ENCODE assay signal across 35 mouse cellular contexts in genomic region chr9:115602772-115603171, GRCm38 (mm10).
"Had no signal": no experiment of that assay in that cellular context is flagged by ENCODE, and none has a peak within 500 bp of the region (broad histone marks: within the 10 kb centered on the region; RNA-seq: fewer than 3 reads in every experiment).

No protein-coding gene starts in this region.

- H3K27me3 ChIP-seq: heart, embryonic 12.5 days; heart, embryonic 13.5 days; heart, embryonic 15.5 days; hindbrain, embryonic 12.5 days; hindbrain, embryonic 13.5 days; hindbrain, embryonic 15.5 days; intestine, embryonic 15.5 days; kidney, embryonic 15.5 days had no signal

- H3K36me3 ChIP-seq: heart, embryonic 10.5 days; heart, embryonic 12.5 days; heart, embryonic 13.5 days; heart, embryonic 15.5 days; hindbrain, embryonic 10.5 days; hindbrain, embryonic 12.5 days; hindbrain, embryonic 13.5 days; hindbrain, embryonic 15.5 days; intestine, embryonic 15.5 days; kidney, embryonic 15.5 days had no signal

- H3K4me3 ChIP-seq: heart, embryonic 10.5 days; heart, embryonic 12.5 days; heart, embryonic 13.5 days; heart, embryonic 15.5 days; hindbrain, embryonic 10.5 days; hindbrain, embryonic 12.5 days; hindbrain, embryonic 13.5 days; hindbrain, embryonic 15.5 days; intestine, embryonic 15.5 days; kidney, embryonic 15.5 days; layer of hippocampus, adult 2 months; left cerebral cortex, adult 2 months had no signal

- ATAC-seq: hindbrain, embryonic 16.5 days; hindbrain, postnatal 0 days; inflammation-experienced regulatory T-cells, adult 6 months; intestine, embryonic 15.5 days; intestine, embryonic 16.5 days; intestine, postnatal 0 days had no signal

- H3K27ac ChIP-seq: heart, embryonic 10.5 days; heart, embryonic 13.5 days; heart, embryonic 15.5 days; hindbrain, embryonic 12.5 days; hindbrain, embryonic 13.5 days; hindbrain, embryonic 14.5 days; intestine, embryonic 15.5 days; kidney, embryonic 15.5 days; kidney, postnatal 0 days; layer of hippocampus, adult 2 months; left cerebral cortex, adult 2 months had no signal

- DNase-seq: heart, postnatal 10 days; heart, postnatal 14 days; heart, postnatal 36 days; heart, postnatal 4 days; kidney, adult 11 months; kidney, adult 18-20 months; kidney, adult 2 months; kidney, adult 8-10 months; kidney, adult 9 months; kidney, postnatal 10 days; kidney, postnatal 14 days; kidney, postnatal 25 days; kidney, postnatal 36 days; kidney, postnatal 4 days; layer of hippocampus, postnatal 36 days had no signal

- H3K4me2 ChIP-seq: heart, embryonic 11.5 days; heart, embryonic 12.5 days; heart, embryonic 13.5 days; heart, embryonic 15.5 days; hindbrain, embryonic 12.5 days; hindbrain, embryonic 13.5 days; hindbrain, embryonic 14.5 days; hindbrain, embryonic 15.5 days; intestine, embryonic 15.5 days; kidney, embryonic 15.5 days had no signal

- H3K9me3 ChIP-seq: heart, embryonic 10.5 days; heart, embryonic 13.5 days; heart, embryonic 15.5 days; hindbrain, embryonic 10.5 days; hindbrain, embryonic 12.5 days; hindbrain, embryonic 13.5 days; hindbrain, embryonic 15.5 days; intestine, embryonic 15.5 days; kidney, embryonic 15.5 days had no signal

- H3K9ac ChIP-seq: heart, embryonic 12.5 days; heart, embryonic 13.5 days; heart, embryonic 15.5 days; hindbrain, embryonic 12.5 days; hindbrain, embryonic 13.5 days; hindbrain, embryonic 14.5 days; hindbrain, embryonic 15.5 days; intestine, embryonic 15.5 days; kidney, embryonic 15.5 days had no signal

- H3K4me1 ChIP-seq: heart, embryonic 10.5 days; heart, embryonic 12.5 days; heart, embryonic 13.5 days; heart, embryonic 15.5 days; intestine, embryonic 15.5 days; kidney, embryonic 15.5 days had no signal
